Mouse (Mus musculus) lung, postnatal 25 days (tissue): ENCODE results near the gene Pgm3.
"Not testable (repeated sequence)": the region's sequence is repeated elsewhere in the genome, so short reads cannot be mapped to it uniquely, and the experiment has no call there.

Experiments used
- DNase-seq: peaks from one replicate; pipeline ENCODE4 v3.0.0; 2022; ENCODE audit warnings: low spot score

The Pgm3 gene

GRCm38 (mm10) chr9:86571540-86572135 is at the start of gene Pgm3, which contains the start of gene Rwdd2a:
Pgm3 (minus strand) TSS chr9:86571842.
Rwdd2a (plus strand) TSS chr9:86571991.
- DNase-seq, result peak; percentile 95

- DNase-seq, result no peak
Measured at GRCm38 (mm10) chr9:86619341-86620139, 47.9 kb upstream of the Pgm3 start.

DNA sequence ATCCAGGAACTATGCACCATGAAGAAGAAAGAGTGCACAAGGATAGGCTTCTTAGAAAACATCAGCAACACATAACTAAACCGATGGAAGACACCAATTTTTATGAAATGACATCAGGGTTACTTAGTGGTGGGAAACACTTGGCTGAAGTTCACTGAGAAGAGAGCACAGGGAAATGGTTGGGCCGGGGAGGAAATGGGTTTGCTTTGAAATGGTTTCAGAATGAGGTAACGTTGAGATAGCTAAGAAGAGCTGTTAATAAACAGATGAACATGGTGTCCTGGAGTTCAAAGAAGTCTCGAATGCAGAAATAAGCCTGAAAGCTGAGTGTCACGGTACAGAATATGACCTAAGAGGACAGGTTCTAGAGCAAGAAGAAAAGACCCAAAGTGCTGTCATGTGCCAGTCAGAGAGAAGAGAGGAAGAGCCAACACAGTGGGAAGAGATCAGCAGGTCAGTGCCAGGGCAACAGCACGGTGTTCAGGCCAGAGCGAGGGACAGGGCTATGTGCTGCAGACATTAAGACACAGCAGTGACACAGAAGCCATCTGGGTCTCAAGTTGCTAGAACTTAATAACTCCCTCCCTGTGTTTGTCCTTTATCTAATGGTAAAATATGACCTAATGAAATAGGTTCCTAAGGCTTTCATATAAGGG is 46.3 kb upstream of the Pgm3 start:
- no peak for DNase-seq

GRCm38 (mm10) chr9:86615765-86616164 is 44.1 kb upstream of the Pgm3 start:
- DNase-seq, result no peak

DNA sequence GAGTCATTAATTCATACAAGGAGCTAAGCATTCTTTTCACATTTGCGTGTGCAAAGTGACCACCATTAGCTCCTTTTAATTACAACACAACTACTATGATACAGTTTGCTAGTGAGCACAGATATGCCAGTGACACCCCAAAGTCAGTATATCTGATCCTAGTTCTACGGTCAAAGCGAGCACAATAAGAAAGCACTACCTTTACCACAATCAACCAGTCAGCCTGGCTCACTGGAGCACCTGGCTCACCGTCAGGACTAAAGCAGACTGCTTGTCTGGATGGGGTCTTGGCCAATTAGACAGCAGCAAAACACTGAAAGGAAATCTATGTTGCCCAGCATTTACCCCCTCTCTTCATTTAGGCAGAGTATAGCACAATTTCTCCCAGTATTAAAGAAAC is 40.4 kb upstream of the Pgm3 start:
- DNase-seq, result no peak

DNA sequence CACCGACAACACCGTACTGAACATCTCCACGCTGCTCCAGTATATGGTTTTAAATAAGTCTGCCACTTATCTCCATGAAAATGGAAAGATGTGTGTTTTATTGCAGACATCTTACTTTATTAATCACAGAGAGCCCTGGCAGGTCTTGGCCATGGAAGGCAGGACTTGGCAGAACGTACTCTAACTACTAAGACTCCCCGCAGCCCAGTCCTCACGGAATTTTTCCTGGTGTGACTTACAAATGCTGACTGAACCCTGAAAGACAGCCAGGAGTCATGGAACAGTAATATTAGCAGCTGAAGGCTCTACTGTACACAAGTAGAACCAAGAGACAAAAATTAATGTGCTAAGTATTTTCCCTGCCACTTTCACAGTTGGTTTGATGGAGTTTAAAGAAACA is 34.1 kb upstream of the Pgm3 start:
- no peak for DNase-seq

DNA sequence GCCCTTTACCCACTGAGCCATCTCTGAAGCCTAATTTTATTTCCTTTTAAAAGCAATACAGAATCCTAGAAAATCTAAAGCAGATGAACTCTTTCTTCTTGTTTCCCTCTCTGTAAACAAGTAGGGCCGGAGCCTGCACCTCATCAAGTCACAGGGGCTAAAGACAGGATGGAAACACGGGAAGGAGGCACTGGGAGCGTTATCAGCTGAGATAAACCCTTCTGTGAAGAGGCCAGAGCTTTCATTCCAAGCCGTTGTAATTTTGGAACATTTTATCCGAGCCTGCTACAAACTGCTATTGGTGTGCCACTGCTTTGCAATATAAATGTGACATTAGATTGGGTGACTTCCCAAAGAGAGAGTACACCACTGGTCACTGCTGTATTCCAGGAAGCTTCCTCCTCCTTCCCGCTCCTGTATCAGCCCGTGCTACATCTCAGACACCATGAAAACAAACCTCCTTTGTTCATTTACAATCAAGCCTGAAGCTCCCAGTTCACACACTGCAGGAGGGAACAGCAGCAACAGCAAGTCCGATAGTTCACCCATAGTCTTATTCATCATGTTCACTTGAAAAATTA is 28.2 kb upstream of the Pgm3 start:
- DNase-seq, result no peak

- DNase-seq, result not testable (repeated sequence)
Measured at GRCm38 (mm10) chr9:86596983-86597382, 25.3 kb upstream of the Pgm3 start.

DNA sequence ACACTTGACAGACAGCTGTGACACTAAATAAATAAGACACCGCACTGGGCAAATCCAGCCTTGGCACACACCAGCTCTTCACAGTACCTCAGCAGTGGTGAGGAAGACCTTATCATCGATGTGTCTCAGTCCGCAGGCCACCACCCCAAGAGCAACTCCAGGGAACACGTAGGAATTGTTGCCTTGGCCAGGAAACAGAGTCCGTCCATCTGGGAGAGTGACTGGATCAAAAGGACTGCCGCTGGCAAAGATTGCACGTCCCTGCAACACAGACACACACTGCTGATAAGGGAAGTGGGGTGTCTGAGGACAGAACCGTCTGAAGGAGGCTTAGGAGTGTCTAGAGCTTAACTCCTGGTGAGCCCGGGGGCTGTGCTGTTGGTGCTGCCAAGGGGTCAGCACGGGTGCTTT is 22.7 kb upstream of the Pgm3 start:
- not testable (repeated sequence) for DNase-seq

DNA sequence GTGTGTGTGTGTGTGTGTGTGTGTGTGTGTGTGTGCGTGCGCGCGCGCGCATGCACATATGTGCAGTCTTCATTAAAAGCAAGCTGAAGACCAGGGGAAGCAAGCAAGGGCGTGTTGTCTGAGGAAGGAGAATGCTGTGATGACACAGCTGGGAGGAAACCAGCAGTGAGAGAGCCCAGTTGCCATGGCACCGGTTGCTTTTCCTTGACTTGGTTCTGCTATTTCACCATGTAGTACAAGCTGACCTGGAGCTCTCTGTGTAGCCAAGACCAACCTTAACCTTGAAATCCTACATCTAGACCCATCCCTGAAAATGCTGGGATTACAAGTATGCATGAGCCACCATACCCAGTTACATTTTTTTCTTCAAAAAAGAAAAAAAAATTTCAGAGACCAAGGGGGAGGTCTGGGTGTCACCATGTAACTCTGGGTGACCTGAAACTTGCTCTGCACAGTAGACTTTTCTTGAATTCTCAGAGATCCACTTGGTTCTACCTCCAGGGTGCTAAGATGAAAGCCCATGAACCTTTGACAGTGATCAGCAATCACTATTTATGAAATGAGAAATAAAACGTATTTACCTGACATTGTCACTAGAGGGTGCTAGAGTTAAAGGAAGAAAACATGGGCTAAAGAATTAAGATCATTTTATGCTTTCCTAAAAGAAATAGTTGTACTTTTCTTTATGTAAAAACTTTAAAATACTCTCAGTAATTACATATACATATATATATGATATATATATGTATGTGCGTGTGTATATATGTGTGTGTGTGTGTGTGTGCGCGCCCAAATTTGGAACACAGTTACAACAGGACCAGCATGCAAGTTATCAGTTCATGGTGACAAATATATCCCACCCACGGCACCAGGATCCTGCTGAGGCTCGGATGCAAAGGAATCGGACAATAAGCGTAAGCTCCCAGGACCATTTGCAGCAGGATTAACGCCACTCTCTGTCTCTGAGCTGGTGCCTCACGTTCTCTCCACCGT is 21.3 kb upstream of the Pgm3 start:
- no peak for DNase-seq

DNA sequence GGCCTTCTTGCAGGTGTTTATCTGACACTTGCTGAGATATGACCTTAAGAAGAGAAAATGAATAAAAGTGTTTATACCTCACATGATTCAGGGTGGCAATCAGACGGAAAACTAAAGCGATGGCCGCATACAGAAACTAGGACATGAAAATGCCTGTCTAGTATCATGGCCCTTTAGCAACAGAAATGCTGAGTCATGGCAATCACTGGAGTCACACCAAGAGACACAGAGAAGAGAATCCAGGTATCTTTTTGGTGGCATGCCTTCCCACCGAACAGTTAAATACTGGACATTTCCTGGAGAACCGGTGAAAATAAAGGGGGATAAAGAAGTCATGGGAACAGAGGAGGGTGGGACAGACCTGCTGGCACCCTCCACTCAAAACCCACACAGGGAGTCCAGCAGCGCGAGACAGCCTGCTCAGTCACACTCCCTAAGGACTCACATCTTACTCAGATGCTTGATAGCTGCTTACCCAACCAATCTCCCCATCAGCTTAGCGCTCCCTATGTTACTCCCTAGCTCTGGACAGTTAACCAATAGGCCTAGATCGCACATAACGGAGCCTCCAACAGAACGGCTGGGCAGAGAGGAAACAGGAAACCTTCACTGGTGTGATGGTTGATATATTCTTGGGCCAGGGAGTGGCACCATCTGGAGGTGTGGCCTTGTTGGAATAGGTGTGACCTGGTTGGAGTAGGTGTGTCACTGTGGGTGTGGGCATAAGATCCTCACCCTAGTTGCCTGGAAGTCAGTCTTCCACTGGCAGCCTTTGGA is 15.6 kb upstream of the Pgm3 start:
- DNase-seq, result no peak

DNA sequence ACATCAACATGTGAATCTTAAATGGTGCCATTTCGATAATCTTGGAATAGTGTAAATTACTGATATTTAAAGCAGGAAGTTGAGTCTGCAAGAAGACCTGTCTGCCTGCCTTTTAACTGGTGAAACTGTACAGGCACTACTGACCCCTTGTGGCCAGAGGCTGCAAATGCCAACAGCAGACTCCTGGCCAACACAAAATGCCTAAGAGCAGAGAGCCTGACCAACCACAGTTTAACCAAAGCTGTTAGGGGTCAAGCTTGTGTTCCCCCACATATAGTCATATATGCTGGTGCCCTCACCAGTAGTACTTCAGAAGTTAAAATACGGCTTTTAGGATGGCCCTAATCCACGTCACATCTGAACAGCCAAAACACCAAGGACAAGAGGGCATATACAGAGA is 12.1 kb upstream of the Pgm3 start:
- peak; percentile 72 for DNase-seq

DNA sequence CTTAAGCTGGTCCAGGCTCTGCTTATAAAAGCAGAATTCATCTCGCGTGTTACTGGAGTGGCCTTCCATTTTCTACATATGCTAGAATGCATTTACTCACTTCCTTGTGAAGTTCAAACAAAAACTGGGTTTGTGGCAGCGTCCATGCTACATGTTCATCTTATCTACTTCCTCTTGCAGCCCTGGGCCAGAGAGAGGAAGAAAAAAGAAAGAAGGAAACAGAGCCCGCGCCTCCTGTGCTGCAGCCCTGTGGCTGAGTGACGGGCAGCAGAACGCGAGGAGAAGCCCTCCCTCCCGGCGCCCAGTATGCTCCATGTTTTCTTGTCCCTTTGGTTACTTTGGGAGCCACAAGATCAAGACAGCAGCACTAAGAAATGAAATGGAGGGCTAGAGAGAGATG is 8.0 kb upstream of the Pgm3 start:
- no peak for DNase-seq

GRCm38 (mm10) chr9:86575178-86575577 is 3.5 kb upstream of the Pgm3 start:
- DNase-seq, result no peak

- DNase-seq, result no peak
Measured at GRCm38 (mm10) chr9:86573616-86574303, 2.1 kb upstream of the Pgm3 start.

DNA sequence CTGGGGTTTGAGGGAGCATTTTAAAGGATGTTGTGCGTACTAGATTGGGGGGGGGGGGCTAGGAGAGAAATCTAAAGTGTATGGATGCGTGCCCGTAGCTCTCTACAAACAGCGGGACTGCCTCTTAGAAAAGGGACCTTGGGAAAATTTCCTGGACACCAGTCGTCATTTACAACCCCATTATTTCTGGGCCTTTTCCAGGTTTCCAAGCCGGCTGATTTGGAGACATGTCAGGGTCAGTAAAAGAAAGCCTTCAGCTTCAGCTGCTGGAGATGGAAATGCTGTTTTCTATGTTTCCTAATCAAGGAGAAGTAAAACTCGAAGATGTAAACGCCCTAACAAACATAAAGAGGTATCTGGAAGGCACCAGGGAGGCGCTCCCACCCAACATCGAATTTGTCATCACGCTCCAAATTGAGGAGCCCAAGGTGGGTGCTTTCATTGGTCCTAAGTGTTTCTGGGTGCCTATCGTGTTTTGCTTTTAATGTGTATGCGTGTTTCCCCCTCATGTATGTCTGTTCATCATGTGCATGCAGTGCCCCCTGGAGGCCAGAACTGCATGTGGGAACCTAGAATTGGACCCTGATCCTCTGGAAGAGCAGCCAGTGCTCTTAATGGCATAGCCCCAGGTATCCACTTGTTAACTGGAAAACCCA is 1.1 kb upstream of the Pgm3 start:
- DNase-seq, result peak; percentile 82

DNA sequence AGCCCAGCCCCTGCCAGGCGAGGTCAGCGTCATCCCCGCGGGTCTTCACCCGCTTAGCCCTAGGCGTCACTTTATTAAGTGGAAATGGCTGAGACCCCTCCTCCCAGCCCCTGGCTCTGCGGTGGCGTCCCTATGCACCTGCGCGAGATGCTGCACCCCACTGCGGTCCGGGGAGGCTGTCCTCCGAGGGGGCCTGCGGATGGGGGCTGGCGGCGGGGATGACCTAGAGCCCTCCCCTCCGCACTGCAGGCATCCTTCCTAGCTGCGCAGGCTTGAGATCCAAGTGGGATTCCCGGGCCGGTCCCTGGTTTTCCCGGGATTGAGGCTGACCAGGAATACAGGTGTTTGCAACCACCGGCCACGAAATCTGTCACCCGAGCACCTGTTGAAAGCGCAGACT is 554 bp upstream of the Pgm3 start:
- DNase-seq, result no peak

- peak; percentile 14 for DNase-seq
Measured at GRCm38 (mm10) chr9:86570946-86571345, 696 bp downstream of the Pgm3 start.

DNA sequence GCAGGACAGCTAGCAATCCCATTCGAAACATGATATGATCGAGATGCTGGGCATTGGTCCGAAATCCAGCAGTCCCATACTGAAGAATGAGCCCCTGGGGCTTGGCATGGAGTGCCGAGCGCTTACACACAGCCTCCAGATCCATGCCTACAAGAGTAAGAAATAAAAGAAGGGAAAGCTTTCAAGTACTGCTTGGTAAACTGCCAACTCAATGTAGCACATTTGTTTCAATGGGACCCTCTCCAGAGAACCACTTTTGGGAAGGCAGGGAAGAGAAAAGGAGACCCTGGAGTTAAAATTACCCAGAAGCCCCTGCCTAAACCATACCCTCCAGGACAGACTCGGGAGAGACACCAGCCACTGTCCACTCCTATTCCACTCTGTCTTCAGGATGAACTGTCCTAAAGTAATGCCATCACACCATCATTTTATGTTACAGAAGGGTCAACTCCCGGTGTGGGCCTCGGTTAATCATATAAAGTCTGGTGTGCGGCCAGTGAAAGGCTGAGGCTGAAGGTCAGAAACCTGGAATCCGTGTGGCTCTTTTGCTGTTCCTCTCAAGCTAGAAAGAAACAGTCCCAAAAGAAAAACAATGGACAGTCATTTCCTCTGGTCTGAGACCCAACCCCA is 1.3 kb downstream of the Pgm3 start:
- DNase-seq, result no peak
